Mouse (Mus musculus) testis, adult 2 months (tissue): ENCODE data around the gene Strip1. TPM values are rescaled to one million over a fixed set of nuclear protein-coding genes. Genes with fewer than 3 reads are reported as not detected.
"Not testable (repeated sequence)": the region's sequence is repeated elsewhere in the genome, so short reads cannot be mapped to it uniquely, and the experiment has no call there.

Experiments
- H3K27ac ChIP-seq: fragments of 200-500 bp; 2 replicates; pipeline ENCODE4 v1.5.1; 2012; ENCODE audit warnings: low read depth, low read length; ENCODE audit not compliant: control insufficient read depth, insufficient read depth
- H3K27me3 ChIP-seq: fragments of 200-500 bp; 2 replicates; pipeline ENCODE4 v1.6.1; 2012; ENCODE audit warnings: mild to moderate bottlenecking, low read length, moderate library complexity; ENCODE audit not compliant: control insufficient read depth, insufficient read depth
- H3K36me3 ChIP-seq: fragments of 200-500 bp; 2 replicates; pipeline ENCODE4 v1.6.1; 2012; ENCODE audit warnings: mild to moderate bottlenecking, low read length; ENCODE audit not compliant: control insufficient read depth, insufficient read depth
- H3K4me1 ChIP-seq: fragments of 200-500 bp; 2 replicates; pipeline ENCODE4 v1.6.1; 2012; ENCODE audit warnings: low read length; ENCODE audit not compliant: control insufficient read depth, insufficient read depth
- H3K4me3 ChIP-seq: fragments of 200-500 bp; 2 replicates; pipeline ENCODE4 v1.5.1; 2012; ENCODE audit warnings: low read depth, mild to moderate bottlenecking, low read length, moderate library complexity, mixed read lengths; ENCODE audit not compliant: control insufficient read depth
- CTCF ChIP-seq: fragments of 200-500 bp; IDR thresholded peaks from 2 replicates; pipeline ENCODE4 v1.5.1; 2012; ENCODE audit warnings: low read depth, mild to moderate bottlenecking, inconsistent platforms, low read length, moderate library complexity; ENCODE audit not compliant: control insufficient read depth, insufficient read depth, insufficient replicate concordance
- POLR2A ChIP-seq: fragments of 200-500 bp; IDR thresholded peaks from 2 replicates; pipeline ENCODE4 v1.6.1; 2012; ENCODE audit warnings: low read depth, mild to moderate bottlenecking, inconsistent platforms, low read length, moderate library complexity; ENCODE audit not compliant: control insufficient read depth
- polyA plus RNA-seq: library from polyadenylated mRNA; depleted of rRNA; stranded (reverse); fragments of >200 nt; gene quantifications from 2 replicates; pipeline ENCODE4 v1.2.3, GENCODE M21; 2012

Strip1 gene
- polyA plus RNA-seq, 1 experiment = 19.2 TPM

GRCm38 (mm10) chr3:107659000-107659399 lies 27.5 kb upstream of the Strip1 start:
- H3K4me1 ChIP-seq = no peaks in the 10 kb centered on the region
- no peak overlapping the region for H3K27ac ChIP-seq
- H3K27me3 ChIP-seq = no peaks in the 10 kb centered on the region
- H3K4me3 ChIP-seq = no peak overlapping the region
- H3K36me3 ChIP-seq = no peaks in the 10 kb centered on the region
- TF ChIP-seq CTCF (no peak), POLR2A (no peak)

- Histone ChIP-seq H3K27ac (no peak overlapping the region), H3K4me3 (no peak overlapping the region), H3K36me3 (no peaks in the 10 kb centered on the region), H3K4me1 (no peaks in the 10 kb centered on the region), H3K27me3 (no peaks in the 10 kb centered on the region)
- TF ChIP-seq POLR2A (no peak), CTCF (no peak)
These were observed 25.4 kb upstream of the Strip1 start for GRCm38 (mm10) chr3:107656888-107657287.

GRCm38 (mm10) chr3:107656151-107656550 lies 24.7 kb upstream of the Strip1 start:
- Histone ChIP-seq H3K4me3 (no peak overlapping the region), H3K27ac (no peak overlapping the region)
- TF ChIP-seq POLR2A (no peak), CTCF (no peak)

GRCm38 (mm10) chr3:107655491-107655890 lies 24.0 kb upstream of the Strip1 start:
- H3K27me3 ChIP-seq = no peaks in the 10 kb centered on the region
- TF ChIP-seq POLR2A = no peak
- no peak overlapping the region for H3K27ac ChIP-seq
- H3K36me3 ChIP-seq = no peaks in the 10 kb centered on the region
- H3K4me1 ChIP-seq = no peaks in the 10 kb centered on the region
- no peak overlapping the region for H3K4me3 ChIP-seq

More at GRCm38 (mm10) chr3:107656151-107656550, 24.7 kb upstream of the Strip1 start:
- Histone ChIP-seq H3K4me1 (no peaks in the 10 kb centered on the region), H3K27me3 (no peaks in the 10 kb centered on the region), H3K36me3 (no peaks in the 10 kb centered on the region)

GRCm38 (mm10) chr3:107654861-107655260 lies 23.4 kb upstream of the Strip1 start:
- Histone ChIP-seq H3K4me3 (no peak overlapping the region), H3K27me3 (no peaks in the 10 kb centered on the region), H3K4me1 (no peaks in the 10 kb centered on the region), H3K27ac (no peak overlapping the region), H3K36me3 (no peaks in the 10 kb centered on the region)
- TF ChIP-seq CTCF = no peak
- no peak for TF ChIP-seq POLR2A

- H3K27me3 ChIP-seq = no peaks in the 10 kb centered on the region
- H3K27ac ChIP-seq = no peak overlapping the region
- no peaks in the 10 kb centered on the region for H3K36me3 ChIP-seq
- H3K4me3 ChIP-seq = no peak overlapping the region
- TF ChIP-seq CTCF (no peak), POLR2A (no peak)
- H3K4me1 ChIP-seq = no peaks in the 10 kb centered on the region
These were observed 21.5 kb upstream of the Strip1 start for GRCm38 (mm10) chr3:107652968-107653367.

- H3K4me1 ChIP-seq, H3K36me3 ChIP-seq, H3K27me3 ChIP-seq, H3K27ac ChIP-seq, H3K4me3 ChIP-seq: not testable (repeated sequence)
These were observed 18.8 kb upstream of the Strip1 start for GRCm38 (mm10) chr3:107650276-107650675.

GRCm38 (mm10) chr3:107646947-107647346 lies 15.5 kb upstream of the Strip1 start:
- no peaks in the 10 kb centered on the region for H3K36me3 ChIP-seq
- TF ChIP-seq POLR2A = no peak
- TF ChIP-seq CTCF = no peak
- H3K27ac ChIP-seq = no peak overlapping the region
- H3K4me1 ChIP-seq = no peaks in the 10 kb centered on the region
- no peaks in the 10 kb centered on the region for H3K27me3 ChIP-seq
- H3K4me3 ChIP-seq = no peak overlapping the region
